Mouse (Mus musculus) spleen, postnatal 0 days (tissue): Measurements from ENCODE around the gene Larp4b. TPM values are rescaled to one million over a fixed set of nuclear protein-coding genes. Genes with fewer than 3 reads are reported as not detected.

Experiments used
- polyA plus RNA-seq: library from polyadenylated mRNA; unstranded; fragments of >200 nt; fragmentation: Nextera tagmentation; extraction: Ambion mirVana; gene quantifications from 2 replicates; pipeline ENCODE4 v1.2.1, GENCODE M21; 2015

Gene Larp4b
- 30.0 and 31.7 TPM in 2 replicates for polyA plus RNA-seq

GRCm38 (mm10) chr13:9093316-9094155, at the start of gene Larp4b:
Gene Larp4b, plus strand, starts transcription at chr13:9093881.

Other genes starting within 250 kb of the Larp4b start
- gene Wdr37, start 222.0 kb upstream of the Larp4b start, polyA plus RNA-seq = 10.5 and 11.1 TPM in 2 replicates
- 18.1 and 20.0 TPM in 2 replicates for gene Idi1, start 208.4 kb upstream of the Larp4b start, polyA plus RNA-seq
- not detected in 2 replicates for gene Gm9745, start 145.7 kb upstream of the Larp4b start, polyA plus RNA-seq
- gene Idi2, start 141.0 kb upstream of the Larp4b start, polyA plus RNA-seq = not detected in 2 replicates
- gene Gtpbp4, start 97.8 kb upstream of the Larp4b start, polyA plus RNA-seq = 53.5 and 54.5 TPM in 2 replicates
- 1.2 and 1.5 TPM in 2 replicates for gene Dip2c, start 182.6 kb downstream of the Larp4b start, polyA plus RNA-seq